Mouse (Mus musculus): ENCODE results near the gene Gba.
"Not testable (repeated sequence)": the region's sequence is repeated elsewhere in the genome, so short reads cannot be mapped to it uniquely, and the experiment has no call there.

DNA sequence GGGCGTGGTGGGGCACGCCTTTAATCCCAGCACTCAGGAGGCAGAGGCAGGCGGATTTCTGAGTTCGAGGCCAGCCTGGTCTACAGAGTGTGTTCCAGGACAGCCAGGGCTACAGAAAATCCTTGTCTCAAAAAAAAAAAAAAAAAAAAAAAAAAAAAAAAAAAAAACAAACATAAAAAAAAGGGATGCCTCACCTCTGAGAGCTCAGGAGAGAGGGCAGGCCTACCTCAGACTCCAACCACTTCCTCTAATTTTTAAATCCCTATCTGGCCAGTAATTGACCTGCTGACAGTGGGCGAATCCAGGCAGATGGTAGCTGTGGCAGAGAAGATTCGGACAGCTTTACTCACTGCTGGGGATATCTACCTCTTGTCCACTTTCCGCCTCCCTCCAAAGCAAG, 13.7 kb downstream of the Gba start:
- peak; percentile 91 for TF ChIP-seq ZNF384 (IDR thresholded peaks at IDR 0.05; ENCODE audit: low read depth, low read length)
- TF ChIP-seq ZC3H11A (IDR thresholded peaks at IDR 0.05; ENCODE audit: borderline replicate concordance, low read depth, low read length); MAFK (IDR thresholded peaks at IDR 0.05; ENCODE audit: insufficient read depth, low read depth, low read length); CHD2 (IDR thresholded peaks at IDR 0.05; ENCODE audit: low read depth, low read length): not testable (repeated sequence)

All from ES-E14 (cell line).